In the genomic region with DNA sequence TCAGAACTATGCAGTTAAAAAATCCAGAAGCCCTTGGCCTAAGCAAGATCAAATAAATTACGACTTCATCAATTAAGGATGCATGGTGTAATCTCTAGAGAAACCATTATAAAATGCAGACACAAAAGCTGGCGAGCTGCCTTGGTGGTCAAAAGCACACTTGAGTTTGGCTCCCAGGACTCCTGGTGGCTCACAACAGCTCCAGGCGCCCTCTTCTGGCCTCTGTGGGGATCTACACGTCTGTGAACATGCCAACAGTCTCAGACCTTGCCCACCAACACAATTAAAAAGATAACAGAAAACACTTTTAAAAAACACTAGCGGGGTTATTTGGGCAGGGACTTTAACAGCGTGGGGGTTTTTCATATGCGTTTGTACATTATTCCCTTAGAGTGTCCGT, we compare ENCODE assay signal across 8 mouse cellular contexts. TPM values are rescaled to one million over a fixed set of nuclear protein-coding genes. Genes with fewer than 3 reads are reported as not detected.
DNase-seq lines count a peak whose midpoint lies in the region; ATAC-seq and TF ChIP-seq lines count a peak whose summit lies in the region.
"Had no signal": no experiment of that assay in that cellular context is flagged by ENCODE, and none has a peak within 500 bp of the region (broad histone marks: within the 10 kb centered on the region; RNA-seq: fewer than 3 reads in every experiment).

No protein-coding gene starts in this region.

- H3K9me3 ChIP-seq in lung, postnatal 0 days (ENCODE audit: low read length), result no peaks in the 10 kb centered on the region

- DNase-seq in CD8-positive naive resting alpha-beta T cell, adult 2 months (ENCODE audit: low read depth in 2 of 2, low spot score in 2 of 2), result peak; percentile 21 to 48
- DNase-seq in Muller cell, postnatal 12 days (ENCODE audit: inconsistent ontology term), result peak; percentile 46
- peak; percentile 8 for DNase-seq in cerebellum, adult 9-11 months
- DNase-seq in gastrocnemius, postnatal 36 days, result peak; percentile 51 to 55
- peak; percentile 55 for DNase-seq in large intestine, adult 2 months (ENCODE audit: low read depth, low spot score)
- peak; percentile 92 for DNase-seq in lung, postnatal 0 days (ENCODE audit: low spot score)
- DNase-seq in right cerebral cortex, postnatal 36 days (ENCODE audit: low spot score in 2 of 2), result peak; percentile 11 to 28

- ATAC-seq in lung, postnatal 0 days, result peak; percentile 63

- H3K4me2 ChIP-seq in lung, postnatal 0 days (replicated peaks; ENCODE audit: low read depth, low read length), result no peak overlapping the region

- no peak overlapping the region for H3K4me3 ChIP-seq in lung, postnatal 0 days (ENCODE audit: low read depth, low read length)

- H3K27ac ChIP-seq in lung, postnatal 0 days (ENCODE audit: low read length), result no peak overlapping the region

- WGBS in large intestine, adult 2 months, result 16% methylated on average over 8 of the region's 8 CpGs
- WGBS in lung, postnatal 0 days, result 18% methylated on average over 8 of the region's 8 CpGs

- no peak for TF ChIP-seq EP300 in lung, postnatal 0 days (IDR thresholded peaks at IDR 0.05)

- H3K36me3 ChIP-seq in lung, postnatal 0 days (ENCODE audit: insufficient read depth, low read length), result no peaks in the 10 kb centered on the region

- no peaks in the 10 kb centered on the region for H3K27me3 ChIP-seq in lung, postnatal 0 days (replicated peaks; ENCODE audit: insufficient read depth, low read length)

- no peak overlapping the region for H3K9ac ChIP-seq in lung, postnatal 0 days (replicated peaks; ENCODE audit: low read depth)

- intact Hi-C loops in gastrocnemius, postnatal 36 days (cut with DNase I), result loop anchor here (5.0 kb wide), 2 partner anchors 190 to 275 kb away; no protein-coding TSS in a partner anchor

- H3K4me1 ChIP-seq in lung, postnatal 0 days (ENCODE audit: insufficient read depth, low read depth, low read length), result no peaks in the 10 kb centered on the region

- TF ChIP-seq CTCF in lung, postnatal 0 days (IDR thresholded peaks at IDR 0.05), result peak; percentile 92

RNA-seq across cellular contexts. Expression of gene Upk1b, which starts 12.4 kb away (rescaled TPM):
- total RNA-seq in gastrocnemius, postnatal 36 days (2021), result not detected
- polyA plus RNA-seq in large intestine, adult 2 months (2012; rRNA removed), result 9.1 and 10.3 TPM in 2 replicates
- 61.3 and 71.6 TPM in 2 replicates for polyA plus RNA-seq in lung, postnatal 0 days (2015; fragmentation: Nextera tagmentation; extraction: Ambion mirVana)

RNA-seq across cellular contexts. Expression of gene 4930435E12Rik, which starts 16.0 kb away (rescaled TPM):
- not detected for total RNA-seq in gastrocnemius, postnatal 36 days (2021)
- polyA plus RNA-seq in large intestine, adult 2 months (2012; rRNA removed), result not detected in 2 replicates
- not detected in 2 replicates for polyA plus RNA-seq in lung, postnatal 0 days (2015; fragmentation: Nextera tagmentation; extraction: Ambion mirVana)
- polyA plus RNA-seq: lung, embryonic 16.5 days had no signal

Comparison
In these comparisons a context has a peak if more than half of its experiments do, and no peak if none do; other contexts are left out.
1. DNase-seq: peak in every context shown above with its lines; median percentile 92 in lung, postnatal 0 days; 55 in large intestine, adult 2 months; 53 in gastrocnemius, postnatal 36 days; 46 in Muller cell, postnatal 12 days; 34 in CD8-positive naive resting alpha-beta T cell, adult 2 months; 20 in right cerebral cortex, postnatal 36 days; 8 in cerebellum, adult 9-11 months.